Mouse (Mus musculus) forebrain, embryonic 15.5 days (tissue): ENCODE measurements at regions not wholly inside any gene's neighbourhood (a gene's known extent, or its start where the extent isn't known, plus 50 kb on each side); places are given as distances from the start of the nearest gene placed in this dataset.

ENCODE experiments used
- ATAC-seq: fragments of 200-750 bp; cut with Nextera tagmentation; replicated peaks from 2 replicates; pipeline ENCODE4 v1.8.0; 2017; ENCODE audit warnings: mild to moderate bottlenecking, moderate TSS enrichment, moderate library complexity
- H3K27ac ChIP-seq: fragments of 300-500 bp; sonication (generic); replicated peaks from 2 replicates; pipeline ENCODE4 v1.5.1; 2015; ENCODE audit warnings: mild to moderate bottlenecking, inconsistent platforms
- H3K27me3 ChIP-seq: fragments of 300-500 bp; sonication (generic); 2 replicates; pipeline ENCODE4 v1.6.1; 2015; ENCODE audit warnings: inconsistent platforms
- H3K36me3 ChIP-seq: fragments of 300-500 bp; sonication (generic); 2 replicates; pipeline ENCODE4 v1.6.1; 2015; ENCODE audit warnings: mild to moderate bottlenecking, inconsistent platforms
- H3K4me1 ChIP-seq: fragments of 300-500 bp; sonication (generic); 2 replicates; pipeline ENCODE4 v1.6.1; 2015; ENCODE audit warnings: inconsistent platforms
- H3K4me2 ChIP-seq: fragments of 300-500 bp; sonication (generic); replicated peaks from 2 replicates; pipeline ENCODE4 v1.6.1; 2015; ENCODE audit warnings: mild to moderate bottlenecking, inconsistent platforms
- H3K4me3 ChIP-seq: fragments of 300-500 bp; sonication (generic); 2 replicates; pipeline ENCODE4 v1.5.1; 2015; ENCODE audit warnings: mild to moderate bottlenecking, inconsistent platforms
- H3K9ac ChIP-seq: fragments of 300-500 bp; sonication (generic); replicated peaks from 2 replicates; pipeline ENCODE4 v1.6.1; 2015; ENCODE audit warnings: mild to moderate bottlenecking, inconsistent platforms
- H3K9me3 ChIP-seq: fragments of 300-500 bp; sonication (generic); 2 replicates; pipeline ENCODE4 v1.6.1; 2016; ENCODE audit warnings: inconsistent platforms
- WGBS: fragments of 180-500 bp; shearing (Covaris S2); methylation state at CpG from one replicate; pipeline ENCODE4 v1.1.7; 2015; ENCODE audit warnings: mixed read lengths; 5-methylcytosine and 5-hydroxymethylcytosine counted together

DNA sequence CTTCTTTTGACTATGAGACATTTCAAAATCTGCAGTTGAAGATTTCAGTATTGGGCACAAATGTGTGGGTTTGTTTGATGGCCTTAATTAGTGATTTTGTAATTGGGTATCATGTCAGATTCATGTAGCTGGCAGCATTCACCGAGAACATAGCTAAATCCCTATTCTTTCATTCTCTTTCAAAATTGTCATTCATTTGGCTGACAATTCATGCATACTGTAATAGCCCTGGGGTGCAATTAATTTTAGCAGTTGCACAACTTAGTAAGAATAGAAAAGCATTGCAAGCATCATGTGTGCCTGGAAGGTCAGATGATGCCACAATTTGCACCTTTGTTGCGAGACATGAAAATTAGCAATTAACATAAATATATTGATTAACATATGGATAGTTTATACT is 248.0 kb downstream of the Etv1 start:
- no peak overlapping the region for H3K4me3 ChIP-seq
- H3K4me1 ChIP-seq = peaks cover 8% of the 10 kb centered on the region; the same call in 1 of the 2 replicates
- no peak overlapping the region for H3K9ac ChIP-seq
- no peaks in the 10 kb centered on the region for H3K36me3 ChIP-seq
- no peak overlapping the region for H3K27ac ChIP-seq
- no peaks in the 10 kb centered on the region for H3K27me3 ChIP-seq
- no peak overlapping the region for H3K4me2 ChIP-seq
- peak; percentile 87 for ATAC-seq
- WGBS = 14% methylated on average over 2 of the region's 2 CpGs
- H3K9me3 ChIP-seq = no peaks in the 10 kb centered on the region

DNA sequence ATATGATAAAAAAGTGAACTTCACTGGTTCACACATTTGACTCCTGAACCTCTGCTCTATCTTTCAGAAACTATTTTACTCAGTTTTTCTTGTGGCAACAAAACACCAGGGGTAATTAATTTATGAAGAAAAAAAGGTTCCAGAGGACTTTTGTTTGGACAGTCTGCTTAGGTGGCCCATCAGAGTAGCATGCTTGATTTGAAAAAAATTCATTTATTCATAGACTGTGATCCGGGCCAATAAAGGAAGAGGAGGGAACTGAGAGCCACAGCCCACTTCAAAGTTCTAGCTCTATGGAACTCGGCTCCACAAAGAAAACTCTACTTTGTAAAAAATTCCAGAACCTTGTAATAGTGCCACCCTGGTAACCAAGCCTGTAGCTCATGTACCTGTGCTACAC is 248.8 kb downstream of the Etv1 start:
- peak; percentile 53; the same call in 1 of the 2 replicates for ATAC-seq
- no peak overlapping the region for H3K27ac ChIP-seq
- no peak overlapping the region for H3K4me3 ChIP-seq
- H3K36me3 ChIP-seq = no peaks in the 10 kb centered on the region
- 18% methylated on average over 2 of the region's 2 CpGs for WGBS
- no peaks in the 10 kb centered on the region for H3K27me3 ChIP-seq
- H3K4me2 ChIP-seq = no peak overlapping the region
- H3K4me1 ChIP-seq = peaks cover 8% of the 10 kb centered on the region; the same call in 1 of the 2 replicates
- H3K9ac ChIP-seq = no peak overlapping the region
- no peaks in the 10 kb centered on the region for H3K9me3 ChIP-seq

DNA sequence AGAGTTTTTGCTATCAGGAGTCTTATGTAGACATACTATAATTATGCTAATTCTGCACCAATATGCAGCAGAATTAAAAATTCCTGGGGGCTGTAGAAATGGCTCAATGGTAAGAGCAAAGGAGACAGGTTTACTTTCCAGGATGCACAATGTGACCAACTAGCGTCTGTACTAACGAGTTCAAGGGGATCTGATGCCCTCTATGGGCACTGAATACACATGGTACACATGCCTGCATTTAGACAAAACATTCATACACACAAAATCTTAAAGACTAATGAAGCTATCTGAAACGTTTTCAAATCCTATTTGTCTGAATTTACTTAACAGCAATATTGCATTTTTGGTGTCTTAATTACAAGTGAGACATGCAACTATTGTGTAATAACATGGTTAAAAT is 254.8 kb downstream of the Etv1 start:
- Histone ChIP-seq H3K4me2 (no peak overlapping the region), H3K36me3 (no peaks in the 10 kb centered on the region), H3K9me3 (no peaks in the 10 kb centered on the region), H3K4me1 (no peaks in the 10 kb centered on the region), H3K9ac (no peak overlapping the region), H3K27ac (no peak overlapping the region), H3K27me3 (no peaks in the 10 kb centered on the region), H3K4me3 (no peak overlapping the region)
- 58% methylated on average over 3 of the region's 3 CpGs for WGBS
- ATAC-seq = no peak

DNA sequence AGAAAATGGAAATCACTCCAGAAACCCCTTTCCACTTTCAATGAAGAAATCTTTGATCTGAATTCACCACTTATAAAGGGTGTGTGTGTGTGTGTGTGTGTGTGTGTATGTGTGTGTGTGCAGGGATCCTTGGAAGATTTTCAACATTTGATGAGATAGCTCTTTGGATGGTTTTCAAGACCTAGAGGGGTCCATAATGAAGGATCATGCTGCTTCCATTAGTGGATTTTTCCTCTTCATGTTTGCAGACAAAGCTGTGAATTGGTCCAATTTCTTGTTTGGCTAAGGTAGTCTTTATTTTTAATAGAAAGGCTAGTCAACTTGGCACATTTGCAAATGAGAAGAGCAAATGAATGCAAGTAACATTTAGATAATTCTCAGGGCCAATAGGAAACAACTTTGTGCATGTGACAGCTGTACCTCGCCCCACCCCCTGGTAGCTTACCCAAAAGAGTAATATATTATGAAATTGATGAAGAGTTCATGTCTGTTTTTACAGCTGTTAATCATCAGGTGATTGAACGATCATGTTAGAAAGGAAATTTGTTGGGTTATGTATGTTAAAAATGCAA is 257.4 kb downstream of the Etv1 start:
- H3K27ac ChIP-seq = no peak overlapping the region
- H3K9me3 ChIP-seq = no peaks in the 10 kb centered on the region
- peak; percentile 66 for ATAC-seq
- H3K4me1 ChIP-seq = no peaks in the 10 kb centered on the region
- 69% methylated on average over 2 of the region's 2 CpGs for WGBS
- no peak overlapping the region for H3K9ac ChIP-seq
- no peaks in the 10 kb centered on the region for H3K27me3 ChIP-seq
- no peaks in the 10 kb centered on the region for H3K36me3 ChIP-seq
- H3K4me3 ChIP-seq = no peak overlapping the region
- H3K4me2 ChIP-seq = no peak overlapping the region

DNA sequence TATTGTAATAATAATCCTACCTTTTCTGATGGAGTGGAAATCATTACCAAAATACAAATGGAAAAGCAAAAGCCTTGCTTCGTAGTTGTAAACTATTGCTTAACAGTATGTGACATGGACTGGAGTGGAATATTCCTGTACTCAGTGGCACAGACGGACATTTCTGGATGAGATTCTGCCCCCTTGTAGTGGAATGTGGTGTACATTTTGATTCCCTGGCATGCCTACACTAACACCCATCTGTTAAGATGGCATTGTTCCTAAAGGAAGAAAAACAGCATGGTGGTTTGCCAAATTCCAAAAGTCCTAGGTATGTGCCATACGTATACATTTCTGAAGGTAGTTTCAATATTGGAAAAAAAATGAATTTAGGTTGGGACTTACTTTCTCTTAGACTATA is 258.9 kb downstream of the Etv1 start:
- ATAC-seq = no peak
- H3K9me3 ChIP-seq = no peaks in the 10 kb centered on the region
- H3K9ac ChIP-seq = no peak overlapping the region
- H3K36me3 ChIP-seq = no peaks in the 10 kb centered on the region
- no peak overlapping the region for H3K27ac ChIP-seq
- WGBS = 62% methylated on average over 3 of the region's 3 CpGs
- H3K4me1 ChIP-seq = no peaks in the 10 kb centered on the region
- no peak overlapping the region for H3K4me2 ChIP-seq
- H3K4me3 ChIP-seq = no peak overlapping the region
- H3K27me3 ChIP-seq = no peaks in the 10 kb centered on the region

DNA sequence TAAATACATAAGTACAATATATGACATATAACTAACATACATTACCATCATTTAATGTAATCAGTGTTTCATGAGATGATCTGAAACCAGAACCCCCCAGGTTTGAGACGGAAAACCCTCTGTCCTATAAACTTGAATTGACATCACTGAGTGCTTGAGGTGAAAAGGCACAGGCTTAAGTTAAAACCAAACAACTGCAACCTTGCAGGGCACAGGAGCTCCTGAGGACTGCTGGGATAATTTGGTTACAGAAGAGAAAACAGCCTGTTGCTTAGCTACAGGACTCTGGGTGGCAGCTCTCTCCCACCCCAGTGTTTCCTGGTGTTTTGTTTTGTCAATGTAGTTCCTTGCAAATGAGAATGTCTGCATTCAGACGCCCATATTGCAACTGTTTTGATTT is 259.5 kb downstream of the Etv1 start:
- Histone ChIP-seq H3K4me3 (no peak overlapping the region), H3K4me1 (no peaks in the 10 kb centered on the region), H3K36me3 (no peaks in the 10 kb centered on the region), H3K9ac (no peak overlapping the region), H3K27me3 (no peaks in the 10 kb centered on the region), H3K4me2 (no peak overlapping the region), H3K9me3 (no peaks in the 10 kb centered on the region), H3K27ac (no peak overlapping the region)
- WGBS = 30% methylated on average over 2 of the region's 2 CpGs
- no peak for ATAC-seq

DNA sequence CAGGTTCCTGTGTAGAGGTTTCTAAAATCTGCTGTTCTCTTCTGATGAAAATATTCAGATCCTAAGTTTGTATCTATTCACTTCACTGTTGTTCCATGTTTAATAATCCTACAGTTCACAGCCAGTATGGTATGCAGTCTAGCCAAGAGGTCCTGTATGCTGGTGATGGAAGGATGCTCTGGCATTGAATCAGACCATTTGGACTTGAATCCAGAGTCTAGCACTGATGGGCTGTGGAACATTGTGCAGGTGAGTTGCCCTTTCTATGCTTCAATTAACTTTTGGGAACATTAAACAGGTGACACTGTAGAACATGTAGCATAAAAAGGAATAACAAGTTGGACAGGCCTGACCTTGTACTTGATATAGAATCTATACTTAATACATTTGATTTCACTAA is 267.9 kb downstream of the Etv1 start:
- no peak for ATAC-seq
- Histone ChIP-seq H3K4me2 (no peak overlapping the region), H3K36me3 (no peaks in the 10 kb centered on the region), H3K4me1 (peaks cover 12% of the 10 kb centered on the region), H3K9me3 (no peaks in the 10 kb centered on the region), H3K27ac (no peak overlapping the region), H3K9ac (no peak overlapping the region), H3K27me3 (no peaks in the 10 kb centered on the region), H3K4me3 (no peak overlapping the region)

DNA sequence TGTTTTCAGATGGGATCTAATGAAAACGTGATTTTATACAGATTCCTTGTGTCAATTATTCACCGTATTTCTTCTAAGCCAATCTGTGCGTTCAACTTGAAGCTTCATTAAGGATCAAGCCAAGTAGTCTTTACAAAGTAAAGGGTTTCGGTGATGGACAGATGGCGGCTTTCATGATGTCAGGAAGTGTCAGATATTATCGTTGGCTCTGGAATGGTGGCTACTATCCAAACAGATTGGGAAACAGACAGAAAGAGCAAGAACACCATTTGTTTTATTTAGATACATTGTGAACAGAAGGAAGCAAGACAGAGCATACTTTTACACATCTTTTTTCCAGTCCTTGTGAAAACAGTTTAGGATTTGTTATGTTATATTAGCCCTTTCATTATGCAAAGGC is 269.3 kb downstream of the Etv1 start:
- Histone ChIP-seq H3K9ac (no peak overlapping the region), H3K9me3 (no peaks in the 10 kb centered on the region), H3K4me1 (peaks cover 12% of the 10 kb centered on the region), H3K4me3 (no peak overlapping the region), H3K27me3 (no peaks in the 10 kb centered on the region), H3K4me2 (no peak overlapping the region), H3K27ac (no peak overlapping the region), H3K36me3 (no peaks in the 10 kb centered on the region)
- 30% methylated on average over 6 of the region's 6 CpGs for WGBS
- peak; percentile 89 for ATAC-seq

DNA sequence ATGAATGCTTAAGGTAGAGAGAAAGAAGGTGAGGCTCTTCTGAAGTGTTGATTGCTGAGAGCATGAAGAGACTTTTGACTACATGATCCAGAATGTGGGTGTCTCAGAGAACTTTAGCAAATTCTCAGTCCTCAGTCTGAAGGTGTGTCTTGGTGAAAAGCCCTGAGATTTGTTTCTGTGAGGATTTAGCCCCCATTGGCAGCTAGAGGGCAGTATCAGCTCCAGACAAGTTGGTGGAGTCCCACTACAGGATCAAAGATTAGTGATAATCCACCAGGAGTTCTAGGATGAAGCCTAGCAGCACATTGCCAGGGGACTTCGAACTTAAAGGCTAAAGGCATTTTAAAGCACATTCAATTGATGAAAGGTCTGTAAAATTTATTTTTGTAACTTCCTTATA is 269.8 kb downstream of the Etv1 start:
- H3K36me3 ChIP-seq = no peaks in the 10 kb centered on the region
- H3K4me3 ChIP-seq = no peak overlapping the region
- H3K9ac ChIP-seq = no peak overlapping the region
- no peak overlapping the region for H3K4me2 ChIP-seq
- peaks cover 12% of the 10 kb centered on the region for H3K4me1 ChIP-seq
- no peaks in the 10 kb centered on the region for H3K27me3 ChIP-seq
- WGBS = 87% methylated on average over 1 of the region's 1 CpGs
- H3K9me3 ChIP-seq = no peaks in the 10 kb centered on the region
- ATAC-seq = no peak
- no peak overlapping the region for H3K27ac ChIP-seq

DNA sequence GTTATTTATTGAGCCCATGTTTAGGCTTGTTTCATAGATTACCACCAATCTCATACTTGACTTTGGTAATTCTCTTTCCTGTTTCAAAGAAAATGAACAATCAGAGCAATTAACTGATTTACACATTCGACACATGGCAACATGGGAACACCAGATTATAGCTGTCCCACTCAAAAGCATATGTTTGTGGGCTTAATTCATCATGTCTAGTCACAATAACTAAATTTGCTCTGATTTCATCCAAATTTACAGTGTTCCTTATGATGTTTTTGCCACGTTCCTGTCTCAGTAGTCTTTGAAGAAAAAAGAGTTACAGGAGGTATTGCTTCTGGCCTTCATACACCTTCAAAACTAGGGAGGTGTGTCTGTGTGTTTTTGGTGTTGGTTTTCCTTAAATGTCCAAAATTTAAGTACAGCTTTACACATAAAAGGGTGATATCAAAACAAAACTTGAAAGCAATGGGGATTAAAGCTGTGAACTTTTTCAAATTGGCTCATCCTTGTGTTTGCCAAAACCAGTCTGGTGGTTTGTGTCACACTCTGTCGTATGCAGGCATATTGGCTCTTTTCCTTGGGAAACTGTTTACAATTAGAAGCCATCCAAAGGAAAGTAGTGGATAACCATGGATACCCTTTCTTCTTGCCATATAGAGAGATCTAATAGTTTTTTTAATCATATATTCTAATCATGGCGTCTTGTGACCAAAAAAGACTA is 291.3 kb downstream of the Etv1 start:
- no peaks in the 10 kb centered on the region for H3K36me3 ChIP-seq
- no peaks in the 10 kb centered on the region; the same call in 1 of the 2 replicates for H3K27me3 ChIP-seq
- ATAC-seq = no peak
- H3K4me2 ChIP-seq = no peak overlapping the region
- H3K4me1 ChIP-seq = peaks cover 14% of the 10 kb centered on the region
- H3K9ac ChIP-seq = no peak overlapping the region
- no peak overlapping the region for H3K4me3 ChIP-seq
- 56% methylated on average over 4 of the region's 4 CpGs for WGBS
- H3K9me3 ChIP-seq = no peaks in the 10 kb centered on the region
- no peak overlapping the region for H3K27ac ChIP-seq

DNA sequence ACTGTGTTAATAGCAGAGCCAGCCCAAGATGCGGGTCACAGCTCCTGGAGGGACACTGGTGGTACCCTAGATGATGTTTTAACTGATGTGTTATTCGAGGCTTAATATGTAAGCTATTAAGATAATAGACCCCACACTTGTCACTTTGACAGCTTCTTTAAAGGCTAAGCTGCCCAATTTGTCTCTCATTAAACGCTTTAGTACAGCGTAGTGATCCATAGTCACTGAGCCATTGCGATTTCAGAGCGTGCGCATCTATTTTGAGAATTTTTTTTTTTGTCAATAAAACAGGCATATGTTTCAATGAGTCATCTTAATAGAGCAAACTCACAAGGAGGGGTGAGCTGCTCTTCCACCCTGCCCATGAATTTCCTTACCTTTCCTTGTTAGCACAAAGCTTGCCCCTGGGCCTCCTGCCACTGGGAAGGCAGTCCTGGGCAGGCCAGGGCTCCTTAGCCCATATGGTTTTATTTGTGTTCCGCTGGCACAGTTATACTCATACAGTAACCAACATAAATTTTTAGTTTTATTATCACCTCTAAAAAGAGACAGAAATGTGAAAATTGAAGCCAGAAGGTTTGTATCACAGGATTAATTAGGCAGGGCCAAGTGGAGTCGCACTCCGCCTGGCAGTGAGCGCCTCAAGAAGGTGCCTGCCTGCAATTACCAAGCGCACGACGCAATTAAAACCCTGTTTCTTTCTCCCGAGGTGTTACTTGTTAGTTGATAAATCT is 294.3 kb downstream of the Etv1 start:
- Histone ChIP-seq H3K36me3 (no peaks in the 10 kb centered on the region), H3K9me3 (no peaks in the 10 kb centered on the region), H3K4me3 (no peak overlapping the region), H3K9ac (no peak overlapping the region), H3K27me3 (no peaks in the 10 kb centered on the region), H3K27ac (no peak overlapping the region), H3K4me2 (no peak overlapping the region), H3K4me1 (peaks cover 14% of the 10 kb centered on the region)
- WGBS = 34% methylated on average over 15 of the region's 15 CpGs
- ATAC-seq = peak; percentile 95

DNA sequence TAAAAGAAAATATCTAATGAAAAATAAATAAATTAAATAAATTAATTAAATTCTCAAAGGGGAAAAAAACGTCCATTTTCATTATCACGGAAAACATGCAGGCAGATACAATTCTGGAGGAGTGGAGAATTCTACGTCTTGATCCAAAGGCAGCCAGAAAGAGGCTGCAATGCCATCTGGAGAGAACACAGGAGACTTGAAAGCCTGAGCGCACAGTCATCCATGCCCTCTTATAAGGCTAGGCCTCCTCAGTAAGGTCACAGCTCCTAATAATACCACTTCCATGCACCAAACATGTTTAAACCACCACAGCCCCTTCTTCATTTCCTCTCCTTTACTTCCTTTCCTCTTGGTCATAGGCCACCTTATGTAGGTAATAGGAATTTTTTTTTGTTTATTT is 307.1 kb downstream of the Etv1 start:
- Histone ChIP-seq H3K9ac (no peak overlapping the region), H3K27me3 (no peaks in the 10 kb centered on the region), H3K9me3 (no peaks in the 10 kb centered on the region), H3K4me2 (no peak overlapping the region), H3K36me3 (no peaks in the 10 kb centered on the region), H3K27ac (no peak overlapping the region), H3K4me3 (no peak overlapping the region), H3K4me1 (no peaks in the 10 kb centered on the region)
- no peak for ATAC-seq
- 92% methylated on average over 4 of the region's 4 CpGs for WGBS
